Mouse (Mus musculus) hindbrain, embryonic 12.5 days (tissue): ENCODE results near the gene Tcf7. TPM values are rescaled to one million over a fixed set of nuclear protein-coding genes. Genes with fewer than 3 reads are reported as not detected.

ENCODE experiments used
- ATAC-seq: fragments of 200-750 bp; cut with Nextera tagmentation; 2 replicates; pipeline ENCODE4 v1.8.0; 2017; ENCODE audit warnings: moderate TSS enrichment; ENCODE audit not compliant: low FRiP score
- H3K27ac ChIP-seq: fragments of 300-500 bp; sonication (generic); 2 replicates; pipeline ENCODE4 v1.5.1; 2016; ENCODE audit warnings: mild to moderate bottlenecking
- H3K27me3 ChIP-seq: fragments of 300-500 bp; sonication (generic); 2 replicates; pipeline ENCODE4 v1.6.1; 2016; ENCODE audit warnings: mild to moderate bottlenecking
- H3K36me3 ChIP-seq: fragments of 300-500 bp; sonication (generic); 2 replicates; pipeline ENCODE4 v1.6.1; 2016; ENCODE audit warnings: mild to moderate bottlenecking
- H3K4me1 ChIP-seq: fragments of 300-500 bp; sonication (generic); 2 replicates; pipeline ENCODE4 v1.6.1; 2016
- H3K4me2 ChIP-seq: fragments of 300-500 bp; sonication (generic); replicated peaks from 2 replicates; pipeline ENCODE4 v1.6.1; 2016; ENCODE audit warnings: mild to moderate bottlenecking
- H3K4me3 ChIP-seq: fragments of 300-500 bp; sonication (generic); 2 replicates; pipeline ENCODE4 v1.5.1; 2016; ENCODE audit warnings: mild to moderate bottlenecking
- H3K9ac ChIP-seq: fragments of 300-500 bp; sonication (generic); 2 replicates; pipeline ENCODE4 v1.6.1; 2016; ENCODE audit warnings: mild to moderate bottlenecking, moderate library complexity
- H3K9me3 ChIP-seq: fragments of 300-500 bp; sonication (generic); replicated peaks from 2 replicates; pipeline ENCODE4 v1.6.1; 2016; ENCODE audit warnings: mild to moderate bottlenecking
- WGBS: fragments of 180-500 bp; shearing (Covaris S2); methylation state at CpG from one replicate; pipeline ENCODE4 v1.1.7; 2016; 5-methylcytosine and 5-hydroxymethylcytosine counted together
- polyA plus RNA-seq: library from polyadenylated mRNA; unstranded; fragments of >200 nt; fragmentation: Nextera tagmentation; extraction: Ambion mirVana; gene quantifications from 2 replicates; pipeline ENCODE4 v1.2.1, GENCODE M21; 2016

Gene Tcf7
- polyA plus RNA-seq, 1 experiment from 2014 or later, result 8.6 TPM

- no peaks in the 10 kb centered on the region for H3K27me3 ChIP-seq
- 88% methylated on average over 8 of the region's 8 CpGs for WGBS
- ATAC-seq, result no peak
- no peaks in the 10 kb centered on the region for H3K9me3 ChIP-seq
- peaks cover 1% of the 10 kb centered on the region; the same call in 1 of the 2 replicates for H3K36me3 ChIP-seq
- no peak overlapping the region for H3K4me3 ChIP-seq
- H3K4me1 ChIP-seq, result no peaks in the 10 kb centered on the region
- H3K9ac ChIP-seq, result no peak overlapping the region
- H3K27ac ChIP-seq, result no peak overlapping the region
- no peak overlapping the region for H3K4me2 ChIP-seq
Measured at GRCm38 (mm10) chr11:52255077-52255476, 27.7 kb downstream of the Tcf7 start.

- ATAC-seq, result no peak
- Histone ChIP-seq H3K4me2 (no peak overlapping the region), H3K36me3 (peaks cover 10% of the 10 kb centered on the region; the same call in 1 of the 2 replicates), H3K4me1 (no peaks in the 10 kb centered on the region), H3K9ac (no peak overlapping the region), H3K4me3 (no peak overlapping the region), H3K27ac (no peak overlapping the region), H3K9me3 (no peaks in the 10 kb centered on the region), H3K27me3 (no peaks in the 10 kb centered on the region)
- WGBS, result 69% methylated on average over 11 of the region's 11 CpGs
Measured at GRCm38 (mm10) chr11:52253674-52254375, 29.0 kb downstream of the Tcf7 start.

- H3K9me3 ChIP-seq, result no peaks in the 10 kb centered on the region
- peaks cover 16% of the 10 kb centered on the region; the same call in 1 of the 2 replicates for H3K36me3 ChIP-seq
- no peak for ATAC-seq
- no peak overlapping the region for H3K9ac ChIP-seq
- 83% methylated on average over 1 of the region's 1 CpGs for WGBS
- H3K27ac ChIP-seq, result no peak overlapping the region
- no peak overlapping the region for H3K4me3 ChIP-seq
- H3K27me3 ChIP-seq, result no peaks in the 10 kb centered on the region
- H3K4me2 ChIP-seq, result no peak overlapping the region
- H3K4me1 ChIP-seq, result no peaks in the 10 kb centered on the region
Measured at GRCm38 (mm10) chr11:52252692-52253091, 30.1 kb downstream of the Tcf7 start.

- H3K36me3 ChIP-seq, result peaks cover 22% of the 10 kb centered on the region; the same call in 1 of the 2 replicates
- no peaks in the 10 kb centered on the region for H3K4me1 ChIP-seq
- no peaks in the 10 kb centered on the region for H3K27me3 ChIP-seq
- no peak overlapping the region for H3K27ac ChIP-seq
- ATAC-seq, result no peak
- WGBS, result 83% methylated on average over 5 of the region's 5 CpGs
- H3K9ac ChIP-seq, result no peak overlapping the region
- no peaks in the 10 kb centered on the region for H3K9me3 ChIP-seq
- H3K4me2 ChIP-seq, result no peak overlapping the region
- H3K4me3 ChIP-seq, result no peak overlapping the region
Measured at GRCm38 (mm10) chr11:52251770-52252169, 31.0 kb downstream of the Tcf7 start.

GRCm38 (mm10) chr11:52249452-52249851 is 33.4 kb downstream of the Tcf7 start:
- no peaks in the 10 kb centered on the region for H3K27me3 ChIP-seq

GRCm38 (mm10) chr11:52240898-52241542 is 41.8 kb downstream of the Tcf7 start:
- WGBS, result 83% methylated on average over 4 of the region's 4 CpGs

More at GRCm38 (mm10) chr11:52249452-52249851, 33.4 kb downstream of the Tcf7 start:
- Histone ChIP-seq H3K4me3 (no peak overlapping the region), H3K36me3 (peaks cover 38% of the 10 kb centered on the region), H3K4me2 (no peak overlapping the region), H3K4me1 (no peaks in the 10 kb centered on the region), H3K9ac (no peak overlapping the region), H3K9me3 (no peaks in the 10 kb centered on the region), H3K27ac (no peak overlapping the region)
- no peak for ATAC-seq
- WGBS, result 89% methylated on average over 2 of the region's 2 CpGs

GRCm38 (mm10) chr11:52234509-52234908 is 48.3 kb downstream of the Tcf7 start:
- no peaks in the 10 kb centered on the region for H3K9me3 ChIP-seq
- peaks cover 29% of the 10 kb centered on the region for H3K36me3 ChIP-seq
- H3K4me2 ChIP-seq, result no peak overlapping the region; the same call in 1 of the 2 replicates
- ATAC-seq, result no peak
- no peak overlapping the region for H3K27ac ChIP-seq
- H3K9ac ChIP-seq, result no peak overlapping the region
- no peaks in the 10 kb centered on the region for H3K27me3 ChIP-seq
- H3K4me1 ChIP-seq, result peaks cover 21% of the 10 kb centered on the region
- H3K4me3 ChIP-seq, result no peak overlapping the region

More at GRCm38 (mm10) chr11:52240898-52241542, 41.8 kb downstream of the Tcf7 start:
- H3K9ac ChIP-seq, result no peak overlapping the region
- ATAC-seq, result no peak
- no peak overlapping the region for H3K4me2 ChIP-seq
- no peak overlapping the region for H3K27ac ChIP-seq
- H3K36me3 ChIP-seq, result peaks cover 62% of the 10 kb centered on the region
- no peaks in the 10 kb centered on the region for H3K4me1 ChIP-seq
- no peaks in the 10 kb centered on the region for H3K9me3 ChIP-seq
- no peaks in the 10 kb centered on the region for H3K27me3 ChIP-seq
- H3K4me3 ChIP-seq, result no peak overlapping the region

GRCm38 (mm10) chr11:52233906-52234305 is 48.9 kb downstream of the Tcf7 start:
- Histone ChIP-seq H3K4me1 (peaks cover 21% of the 10 kb centered on the region), H3K9ac (no peak overlapping the region; the same call in 1 of the 2 replicates), H3K4me3 (no peak overlapping the region), H3K27me3 (no peaks in the 10 kb centered on the region), H3K36me3 (peaks cover 26% of the 10 kb centered on the region), H3K27ac (no peak overlapping the region), H3K9me3 (no peaks in the 10 kb centered on the region), H3K4me2 (peak overlapping the region; percentile 77)
- ATAC-seq, result no peak
- WGBS, result 97% methylated on average over 1 of the region's 1 CpGs

- Histone ChIP-seq H3K4me3 (peak overlapping the region; percentile 97), H3K4me1 (peaks cover 21% of the 10 kb centered on the region), H3K4me2 (peak overlapping the region; percentile 77), H3K27ac (no peak overlapping the region), H3K9me3 (no peaks in the 10 kb centered on the region), H3K9ac (peak overlapping the region; percentile 97), H3K27me3 (no peaks in the 10 kb centered on the region), H3K36me3 (peaks cover 20% of the 10 kb centered on the region)
- no peak for ATAC-seq
- WGBS, result 42% methylated on average over 3 of the region's 3 CpGs
Measured at GRCm38 (mm10) chr11:52233043-52233653, 49.7 kb downstream of the Tcf7 start.

GRCm38 (mm10) chr11:52231606-52232541 is 50.9 kb downstream of the Tcf7 start, which contains the start of gene Skp1a:
Skp1a (plus strand) TSS chr11:52231995.
- under 1% methylated on average over 87 of the region's 87 CpGs for WGBS
- peak within 1 kb of the TSS; percentile 97 for H3K9ac ChIP-seq
- H3K4me3 ChIP-seq, result peak within 1 kb of the TSS; percentile 97
- peaks cover 11% of the 10 kb centered on the region for H3K36me3 ChIP-seq
- H3K27me3 ChIP-seq, result no peaks in the 10 kb centered on the region
- ATAC-seq, result peak; percentile 89
- no peaks in the 10 kb centered on the region for H3K9me3 ChIP-seq
- peaks cover 21% of the 10 kb centered on the region for H3K4me1 ChIP-seq
- peak within 1 kb of the TSS; percentile 99 for H3K27ac ChIP-seq
- H3K4me2 ChIP-seq, result peak within 1 kb of the TSS; percentile 77

GRCm38 (mm10) chr11:52230694-52231093 is 52.1 kb downstream of the Tcf7 start:
- Histone ChIP-seq H3K36me3 (peaks cover 2% of the 10 kb centered on the region), H3K9me3 (no peaks in the 10 kb centered on the region), H3K27ac (peak overlapping the region; percentile 99; the same call in 1 of the 2 replicates), H3K4me3 (peak overlapping the region; percentile 97), H3K4me2 (peak overlapping the region; percentile 77), H3K9ac (peak overlapping the region; percentile 97), H3K4me1 (peaks cover 21% of the 10 kb centered on the region), H3K27me3 (no peaks in the 10 kb centered on the region)
- WGBS, result 73% methylated on average over 5 of the region's 5 CpGs
- ATAC-seq, result no peak
